Mouse (Mus musculus) kidney, embryonic 14.5 days (tissue): Measurements from ENCODE around the gene Rrm1. TPM values are rescaled to one million over a fixed set of nuclear protein-coding genes. Genes with fewer than 3 reads are reported as not detected.

ENCODE experiments used
- polyA plus RNA-seq: library from polyadenylated mRNA; unstranded; fragments of >200 nt; fragmentation: Nextera tagmentation; extraction: Ambion mirVana; gene quantifications from 2 replicates; pipeline ENCODE4 v1.2.1, GENCODE M21; 2014

Gene Rrm1
- polyA plus RNA-seq, 1 experiment from 2014 or later = 198 TPM

Other genes with a start within 250 kb of the Rrm1 start
- gene Nup98, start 231.5 kb upstream of the Rrm1 start, polyA plus RNA-seq = 37.5 and 55.4 TPM in 2 replicates
- 80.9 and 85.3 TPM in 2 replicates for gene Pgap2, start 231.5 kb upstream of the Rrm1 start, polyA plus RNA-seq
- gene Rhog, start 185.6 kb upstream of the Rrm1 start, polyA plus RNA-seq = 47.6 and 62.6 TPM in 2 replicates
- gene Stim1, start 173.9 kb upstream of the Rrm1 start, polyA plus RNA-seq = 8.1 and 11.6 TPM in 2 replicates
- 0.63 and 0.80 TPM in 2 replicates for gene Olfr543, start 40.0 kb downstream of the Rrm1 start, polyA plus RNA-seq
- gene Olfr544, start 46.6 kb downstream of the Rrm1 start, polyA plus RNA-seq = 0.10 TPM in 1 of 2 replicates, not detected in the other
- not detected in 2 replicates for gene Olfr545, start 57.9 kb downstream of the Rrm1 start, polyA plus RNA-seq
- not detected in 2 replicates for gene Olfr547, start 93.1 kb downstream of the Rrm1 start, polyA plus RNA-seq
- gene Olfr548-ps1, start 99.2 kb downstream of the Rrm1 start, polyA plus RNA-seq = not detected in 2 replicates
- not detected in 2 replicates for gene Olfr549, start 108.2 kb downstream of the Rrm1 start, polyA plus RNA-seq
- 0.68 and 1.5 TPM in 2 replicates for gene Trim21, start 123.8 kb downstream of the Rrm1 start, polyA plus RNA-seq
- gene Olfr550, start 129.7 kb downstream of the Rrm1 start, polyA plus RNA-seq = not detected in 2 replicates
- gene Olfr551, start 150.2 kb downstream of the Rrm1 start, polyA plus RNA-seq = not detected in 2 replicates
- gene Olfr552, start 156.1 kb downstream of the Rrm1 start, polyA plus RNA-seq = not detected in 2 replicates
- not detected in 2 replicates for gene Olfr553, start 176.5 kb downstream of the Rrm1 start, polyA plus RNA-seq
- gene Olfr554, start 196.7 kb downstream of the Rrm1 start, polyA plus RNA-seq = not detected in 2 replicates
- gene Olfr555, start 217.1 kb downstream of the Rrm1 start, polyA plus RNA-seq = not detected in 2 replicates
- not detected in 2 replicates for gene Olfr556, start 223.2 kb downstream of the Rrm1 start, polyA plus RNA-seq
- gene Trim68, start 245.6 kb downstream of the Rrm1 start, polyA plus RNA-seq = 10.4 and 15.4 TPM in 2 replicates